Mouse (Mus musculus) gastrocnemius, adult 18-20 months (tissue): ENCODE data around the gene Ctnna3. TPM values are rescaled to one million over a fixed set of nuclear protein-coding genes. Genes with fewer than 3 reads are reported as not detected.
"Not testable (repeated sequence)": the region's sequence is repeated elsewhere in the genome, so short reads cannot be mapped to it uniquely, and the experiment has no call there.

ENCODE experiments used
- DNase-seq: peaks from one replicate; pipeline ENCODE4 v3.0.0; 2021; ENCODE audit warnings: low spot score
- total RNA-seq, 2 experiments: library from RNA; stranded (reverse); gene quantifications; 2 replicates each; pipeline ENCODE4 v1.2.3; 2021

Ctnna3 gene
- total RNA-seq, 2 experiments from 2014 or later: 22.0 to 26.9 TPM

GRCm38 (mm10) chr10:64448624-64449023 lies 1018.7 kb downstream of the Ctnna3 start:
- no peak for DNase-seq

DNA sequence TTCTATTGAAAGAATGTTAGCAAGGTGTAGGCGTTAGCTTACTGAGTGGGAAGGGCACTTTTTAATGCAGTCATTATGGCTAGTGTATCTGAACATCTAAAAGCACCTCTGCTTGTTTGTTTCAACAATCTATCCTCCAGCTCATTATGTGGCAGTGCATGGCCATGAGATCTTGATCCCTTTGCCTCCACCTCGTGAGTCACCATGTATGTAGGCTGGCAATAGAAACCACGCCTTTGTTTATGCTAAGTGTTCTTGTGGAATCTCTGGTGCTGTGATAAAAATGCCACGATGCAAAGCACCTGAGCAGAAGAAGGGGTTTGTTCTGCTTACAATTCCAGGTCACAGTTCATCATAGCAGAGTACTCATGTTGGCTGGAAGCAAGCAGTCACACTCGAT lies 1053.4 kb downstream of the Ctnna3 start:
- no peak for DNase-seq

GRCm38 (mm10) chr10:64489471-64489870 lies 1059.6 kb downstream of the Ctnna3 start:
- no peak for DNase-seq

DNA sequence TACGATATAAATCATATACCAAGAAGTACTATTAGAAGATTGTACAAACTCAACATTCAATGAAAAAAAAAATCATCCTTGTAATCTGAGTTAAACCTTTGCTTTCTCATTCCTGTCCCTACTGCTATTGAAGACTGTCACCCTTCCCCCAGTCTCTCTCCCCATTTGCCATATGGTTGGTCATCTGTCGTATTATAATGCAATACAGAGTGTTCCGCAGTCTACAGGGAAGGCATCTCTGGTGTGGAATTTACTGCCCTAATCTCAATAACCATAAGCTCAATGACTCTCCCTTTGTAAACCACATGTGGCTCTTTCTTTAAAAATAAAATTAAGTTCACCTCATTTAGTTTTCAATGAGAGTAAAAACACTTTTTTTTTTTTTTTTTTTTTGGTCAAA lies 1113.7 kb downstream of the Ctnna3 start:
- DNase-seq: no peak

DNA sequence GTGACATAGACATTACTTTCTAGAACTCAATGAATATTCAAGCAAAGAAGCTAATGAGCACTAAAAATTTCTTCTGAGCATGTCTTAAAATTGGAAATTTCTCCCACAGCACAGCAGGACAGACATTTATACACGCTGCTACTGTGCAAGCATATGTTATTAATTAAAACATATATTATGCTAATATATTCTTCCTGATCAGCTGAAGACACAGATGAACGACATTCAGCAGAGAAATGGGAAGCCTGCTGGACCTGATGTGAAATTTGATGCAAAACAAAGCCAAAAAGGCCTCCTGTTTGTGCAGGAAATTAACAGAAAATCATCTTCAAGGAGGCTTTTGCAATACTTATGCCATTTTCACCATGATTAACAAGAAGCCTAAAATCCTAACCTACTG lies 1114.5 kb downstream of the Ctnna3 start:
- no peak for DNase-seq

- DNase-seq: no peak
Measured at GRCm38 (mm10) chr10:64571311-64571710, 1141.4 kb downstream of the Ctnna3 start.

GRCm38 (mm10) chr10:64588116-64588515 lies 1158.2 kb downstream of the Ctnna3 start:
- DNase-seq: no peak

GRCm38 (mm10) chr10:64636760-64637159 lies 1206.9 kb downstream of the Ctnna3 start:
- DNase-seq: no peak

- DNase-seq: no peak
Measured at GRCm38 (mm10) chr10:64639061-64639460, 1209.2 kb downstream of the Ctnna3 start.

GRCm38 (mm10) chr10:64641093-64641492 lies 1211.2 kb downstream of the Ctnna3 start:
- no peak for DNase-seq

- no peak for DNase-seq
Measured at GRCm38 (mm10) chr10:64641576-64641975, 1211.7 kb downstream of the Ctnna3 start.

DNA sequence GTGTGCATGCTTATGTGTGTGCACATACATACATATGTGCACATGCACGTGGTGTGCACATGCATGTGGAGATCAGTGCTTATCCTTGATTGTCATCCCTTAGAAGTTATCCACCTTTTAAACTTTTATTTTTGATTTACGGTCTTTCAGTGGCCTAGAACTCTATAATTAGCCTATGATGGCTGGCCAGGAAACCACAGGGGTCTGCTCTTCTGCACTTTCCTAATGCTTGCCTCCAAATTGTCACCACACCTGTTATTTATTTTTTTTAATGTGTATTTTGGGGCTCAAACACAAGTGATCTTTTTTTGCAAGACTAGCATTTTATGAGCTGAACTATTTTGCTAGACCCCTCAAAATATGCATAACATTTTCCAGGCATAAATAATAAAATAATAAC lies 1214.1 kb downstream of the Ctnna3 start:
- DNase-seq: no peak

GRCm38 (mm10) chr10:64661190-64661589 lies 1231.3 kb downstream of the Ctnna3 start:
- no peak for DNase-seq

DNA sequence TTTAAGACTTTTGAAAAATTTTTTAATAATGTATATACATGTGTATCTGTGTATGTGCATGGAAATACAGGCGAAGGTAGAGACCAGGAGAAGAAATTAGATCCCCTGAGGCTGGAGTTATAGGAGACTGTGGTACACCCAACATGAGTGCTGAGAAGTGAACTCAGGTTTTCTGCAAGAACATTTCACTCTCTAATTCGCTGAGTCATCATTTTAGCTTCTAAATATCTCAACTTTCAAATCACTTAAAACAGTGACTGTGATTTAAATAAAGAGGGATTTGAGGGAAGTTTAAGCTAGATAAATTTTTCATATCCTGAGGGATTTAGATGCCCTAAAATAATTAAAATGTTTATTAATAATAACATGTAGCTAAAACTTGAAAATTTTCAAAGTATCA lies 1241.6 kb downstream of the Ctnna3 start:
- DNase-seq: no peak

GRCm38 (mm10) chr10:64675796-64676195 lies 1245.9 kb downstream of the Ctnna3 start:
- DNase-seq: no peak

GRCm38 (mm10) chr10:64710017-64710416 lies 1280.1 kb downstream of the Ctnna3 start:
- DNase-seq: no peak

DNA sequence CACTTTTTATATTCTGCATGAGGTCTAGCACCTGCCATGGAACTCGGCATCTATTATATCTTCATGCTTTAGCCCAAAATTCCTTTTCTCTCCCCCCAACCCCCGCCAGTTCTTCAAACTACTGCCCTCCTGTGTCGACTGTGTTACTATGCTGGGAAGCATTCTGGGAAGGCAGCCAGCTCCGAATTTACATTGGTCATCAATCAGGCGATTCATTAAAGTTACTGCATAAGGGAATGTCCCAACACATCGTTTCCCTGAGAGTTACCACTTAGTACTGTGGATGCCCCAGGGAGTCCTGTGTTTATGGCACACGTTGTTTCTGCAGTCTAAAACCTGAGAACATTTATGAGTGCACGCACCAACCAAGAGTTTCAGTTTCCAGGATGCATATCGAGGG lies 1288.1 kb downstream of the Ctnna3 start:
- no peak for DNase-seq

- DNase-seq: no peak
Measured at GRCm38 (mm10) chr10:64735692-64736091, 1305.8 kb downstream of the Ctnna3 start.

GRCm38 (mm10) chr10:64736616-64737015 lies 1306.7 kb downstream of the Ctnna3 start:
- no peak for DNase-seq

- not testable (repeated sequence) for DNase-seq
Measured at GRCm38 (mm10) chr10:64741721-64742120, 1311.8 kb downstream of the Ctnna3 start.

DNA sequence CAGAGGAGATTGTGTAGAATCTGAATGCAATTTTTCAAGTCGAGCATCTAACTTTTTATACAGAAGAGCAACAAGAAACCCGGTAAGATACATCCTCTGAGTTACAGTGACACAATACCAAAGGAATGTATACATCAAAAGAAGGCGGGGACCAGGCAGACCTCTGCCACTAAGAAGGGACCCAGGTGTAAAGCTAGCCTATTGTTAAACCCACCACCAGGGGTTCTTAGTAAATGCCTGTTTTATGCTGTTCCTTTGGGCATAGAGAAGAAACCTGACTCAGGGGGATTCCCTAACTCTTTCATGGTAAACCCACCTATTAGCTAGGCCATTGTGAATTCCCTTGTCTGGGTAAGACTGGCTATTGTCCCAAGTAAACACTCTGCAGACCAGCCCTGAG lies 1314.2 kb downstream of the Ctnna3 start:
- DNase-seq: not testable (repeated sequence)

- no peak for DNase-seq
Measured at GRCm38 (mm10) chr10:64748651-64749050, 1318.8 kb downstream of the Ctnna3 start.

DNA sequence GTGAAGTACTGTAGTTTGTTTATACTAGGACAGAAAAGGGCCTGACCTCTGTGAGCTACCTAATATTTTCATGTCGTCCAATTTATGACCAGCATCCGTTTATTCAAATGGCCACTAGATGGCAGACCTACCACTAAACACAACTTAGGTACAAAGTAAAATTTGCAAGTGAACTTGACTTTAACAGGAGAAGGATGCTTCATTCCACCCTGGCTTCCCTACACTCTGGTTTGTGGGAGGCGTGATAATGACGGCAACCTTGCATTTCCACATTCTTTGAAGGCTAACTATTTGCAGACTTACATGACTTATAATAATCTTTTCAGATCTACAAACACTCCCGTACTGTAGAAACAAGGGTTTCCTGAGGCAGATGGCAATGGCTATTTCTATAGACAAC lies 1320.9 kb downstream of the Ctnna3 start:
- no peak for DNase-seq

GRCm38 (mm10) chr10:64836315-64836714 lies 1406.4 kb downstream of the Ctnna3 start:
- DNase-seq: no peak
